Mouse (Mus musculus) hindbrain, embryonic 13.5 days (tissue): ENCODE measurements around the gene Cnr2. TPM values are rescaled to one million over a fixed set of nuclear protein-coding genes. Genes with fewer than 3 reads are reported as not detected.
"Not testable (repeated sequence)": the region's sequence is repeated elsewhere in the genome, so short reads cannot be mapped to it uniquely, and the experiment has no call there.

Source experiments
- ATAC-seq: fragments of 200-750 bp; cut with Nextera tagmentation; 2 replicates; pipeline ENCODE4 v1.8.0; 2017; ENCODE audit warnings: moderate TSS enrichment; ENCODE audit not compliant: low FRiP score
- H3K27ac ChIP-seq: fragments of 300-500 bp; sonication (generic); 2 replicates; pipeline ENCODE4 v1.5.1; 2015; ENCODE audit warnings: inconsistent platforms, mild to moderate bottlenecking, moderate library complexity
- H3K27me3 ChIP-seq: fragments of 300-500 bp; sonication (generic); 2 replicates; pipeline ENCODE4 v1.6.1; 2015; ENCODE audit warnings: mild to moderate bottlenecking, inconsistent platforms
- H3K36me3 ChIP-seq: fragments of 300-500 bp; sonication (generic); 2 replicates; pipeline ENCODE4 v1.6.1; 2015; ENCODE audit warnings: mild to moderate bottlenecking, inconsistent platforms
- H3K4me1 ChIP-seq: fragments of 300-500 bp; sonication (generic); replicated peaks from 2 replicates; pipeline ENCODE4 v1.6.1; 2015; ENCODE audit warnings: inconsistent platforms
- H3K4me2 ChIP-seq: fragments of 300-500 bp; sonication (generic); 2 replicates; pipeline ENCODE4 v1.6.1; 2015; ENCODE audit warnings: inconsistent platforms, mild to moderate bottlenecking, moderate library complexity
- H3K4me3 ChIP-seq: fragments of 300-500 bp; sonication (generic); 2 replicates; pipeline ENCODE4 v1.5.1; 2015; ENCODE audit warnings: mild to moderate bottlenecking, inconsistent platforms
- H3K9ac ChIP-seq: fragments of 300-500 bp; sonication (generic); 2 replicates; pipeline ENCODE4 v1.6.1; 2015; ENCODE audit warnings: mild to moderate bottlenecking, inconsistent platforms
- H3K9me3 ChIP-seq: fragments of 300-500 bp; sonication (generic); 2 replicates; pipeline ENCODE4 v1.6.1; 2016; ENCODE audit warnings: inconsistent platforms
- WGBS: fragments of 180-500 bp; shearing (Covaris S2); methylation state at CpG from one replicate; pipeline ENCODE4 v1.1.7; 2015; 5-methylcytosine and 5-hydroxymethylcytosine counted together
- polyA plus RNA-seq: library from polyadenylated mRNA; unstranded; fragments of >200 nt; fragmentation: Nextera tagmentation; extraction: Ambion mirVana; gene quantifications from 2 replicates; pipeline ENCODE4 v1.2.1, GENCODE M21; 2015

Gene Cnr2
- polyA plus RNA-seq, 1 experiment from 2014 or later, result 0.17 TPM

DNA sequence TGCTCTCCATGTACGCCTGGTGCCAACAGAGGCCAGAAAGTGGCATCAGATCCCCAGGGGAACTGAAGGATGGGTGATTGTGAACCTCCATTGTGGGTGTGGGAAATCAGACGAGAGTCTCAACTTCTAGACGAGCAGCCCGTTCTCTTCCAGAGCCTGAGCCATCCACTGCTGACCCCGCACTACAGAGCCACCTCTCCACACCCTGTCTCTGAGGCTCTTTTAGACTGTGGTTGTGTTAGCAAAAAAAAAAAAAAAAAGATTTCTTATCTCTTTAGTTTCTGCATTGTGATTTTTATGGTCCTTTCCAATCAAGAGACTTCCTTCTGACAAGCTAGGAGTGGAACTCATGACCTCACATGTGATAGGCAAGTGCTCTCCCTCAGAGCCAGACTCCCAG, 34.2 kb downstream of the Cnr2 start:
- no peak for ATAC-seq
- 86% methylated on average over 5 of the region's 5 CpGs for WGBS
- H3K36me3 ChIP-seq, result peaks cover 58% of the 10 kb centered on the region

DNA sequence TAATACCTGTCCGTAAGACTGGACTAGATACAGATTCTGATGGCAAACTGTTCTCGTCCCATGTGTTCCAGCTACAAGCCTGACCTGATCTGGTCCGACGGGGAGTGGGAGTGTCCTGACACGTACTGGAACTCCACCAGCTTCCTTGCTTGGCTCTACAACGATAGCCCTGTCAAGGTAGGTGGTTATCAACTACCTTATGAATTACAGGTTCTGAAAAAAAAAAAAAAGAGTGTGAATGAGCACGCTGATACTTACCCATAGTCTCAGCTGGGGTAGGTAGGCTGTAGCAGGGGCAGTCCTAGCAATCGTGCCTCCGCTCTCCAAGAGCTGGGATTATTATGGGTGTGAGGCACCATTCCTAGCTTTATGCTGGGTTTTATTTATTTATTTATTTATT, 34.6 kb downstream of the Cnr2 start:
- Histone ChIP-seq H3K36me3 (peaks cover 58% of the 10 kb centered on the region), H3K9me3 (no peaks in the 10 kb centered on the region), H3K4me2 (no peak overlapping the region), H3K27me3 (no peaks in the 10 kb centered on the region), H3K4me3 (no peak overlapping the region), H3K4me1 (no peaks in the 10 kb centered on the region), H3K27ac (no peak overlapping the region), H3K9ac (no peak overlapping the region)
- ATAC-seq, result no peak
- 93% methylated on average over 9 of the region's 9 CpGs for WGBS

More for the DNA sequence above, 34.2 kb downstream of the Cnr2 start:
- Histone ChIP-seq H3K4me3 (no peak overlapping the region), H3K9me3 (no peaks in the 10 kb centered on the region), H3K4me1 (no peaks in the 10 kb centered on the region), H3K4me2 (no peak overlapping the region), H3K9ac (no peak overlapping the region), H3K27ac (no peak overlapping the region), H3K27me3 (no peaks in the 10 kb centered on the region)

DNA sequence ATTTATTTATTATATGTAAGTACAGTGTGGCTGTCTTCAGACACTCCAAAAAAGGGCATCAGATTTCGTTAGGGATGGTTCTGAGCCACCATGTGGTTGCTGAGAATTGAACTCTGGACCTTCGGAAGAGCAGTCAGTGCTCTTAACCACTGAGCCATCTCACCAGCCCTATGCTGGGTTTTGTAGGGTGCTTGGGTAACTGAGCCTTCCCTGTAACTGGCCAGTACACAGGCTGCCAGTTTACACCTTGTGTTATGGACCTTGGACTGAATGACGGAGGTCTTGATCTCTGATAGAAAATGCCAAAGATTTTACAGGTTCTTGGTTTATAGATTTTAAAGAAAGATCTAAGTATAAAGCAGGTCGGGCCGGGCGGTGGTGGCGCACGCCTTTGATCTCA, 35.0 kb downstream of the Cnr2 start:
- ATAC-seq, result no peak
- WGBS, result 95% methylated on average over 8 of the region's 8 CpGs
- H3K9ac ChIP-seq, result no peak overlapping the region
- no peaks in the 10 kb centered on the region for H3K4me1 ChIP-seq
- no peaks in the 10 kb centered on the region for H3K9me3 ChIP-seq
- H3K4me2 ChIP-seq, result no peak overlapping the region
- H3K27ac ChIP-seq, result no peak overlapping the region
- H3K36me3 ChIP-seq, result peaks cover 61% of the 10 kb centered on the region
- no peak overlapping the region for H3K4me3 ChIP-seq
- no peaks in the 10 kb centered on the region for H3K27me3 ChIP-seq

DNA sequence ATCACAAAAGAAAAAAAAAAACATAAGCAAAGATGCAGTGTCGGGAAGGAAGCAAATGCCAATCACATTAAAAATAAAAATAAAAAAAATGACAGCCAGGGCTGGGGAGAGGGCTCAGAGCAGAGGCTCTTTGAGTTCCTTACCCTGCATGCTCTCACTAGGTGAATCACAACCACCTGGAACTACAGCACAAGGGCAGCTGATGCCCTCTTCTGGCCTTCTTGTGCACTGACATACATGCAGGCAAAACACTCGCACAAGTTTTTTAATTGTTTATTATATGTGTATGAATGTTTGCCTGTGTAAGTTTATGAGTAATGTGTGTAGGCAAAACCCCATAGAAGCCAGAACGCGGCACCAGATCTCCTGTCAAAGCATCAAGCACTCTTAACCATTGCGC, 36.6 kb downstream of the Cnr2 start:
- WGBS, result 74% methylated on average over 5 of the region's 5 CpGs
- Histone ChIP-seq H3K9ac (no peak overlapping the region), H3K27ac (no peak overlapping the region), H3K4me3 (no peak overlapping the region), H3K4me2 (no peak overlapping the region), H3K9me3 (no peaks in the 10 kb centered on the region), H3K36me3 (peaks cover 59% of the 10 kb centered on the region), H3K4me1 (no peaks in the 10 kb centered on the region), H3K27me3 (no peaks in the 10 kb centered on the region)
- ATAC-seq, result no peak

DNA sequence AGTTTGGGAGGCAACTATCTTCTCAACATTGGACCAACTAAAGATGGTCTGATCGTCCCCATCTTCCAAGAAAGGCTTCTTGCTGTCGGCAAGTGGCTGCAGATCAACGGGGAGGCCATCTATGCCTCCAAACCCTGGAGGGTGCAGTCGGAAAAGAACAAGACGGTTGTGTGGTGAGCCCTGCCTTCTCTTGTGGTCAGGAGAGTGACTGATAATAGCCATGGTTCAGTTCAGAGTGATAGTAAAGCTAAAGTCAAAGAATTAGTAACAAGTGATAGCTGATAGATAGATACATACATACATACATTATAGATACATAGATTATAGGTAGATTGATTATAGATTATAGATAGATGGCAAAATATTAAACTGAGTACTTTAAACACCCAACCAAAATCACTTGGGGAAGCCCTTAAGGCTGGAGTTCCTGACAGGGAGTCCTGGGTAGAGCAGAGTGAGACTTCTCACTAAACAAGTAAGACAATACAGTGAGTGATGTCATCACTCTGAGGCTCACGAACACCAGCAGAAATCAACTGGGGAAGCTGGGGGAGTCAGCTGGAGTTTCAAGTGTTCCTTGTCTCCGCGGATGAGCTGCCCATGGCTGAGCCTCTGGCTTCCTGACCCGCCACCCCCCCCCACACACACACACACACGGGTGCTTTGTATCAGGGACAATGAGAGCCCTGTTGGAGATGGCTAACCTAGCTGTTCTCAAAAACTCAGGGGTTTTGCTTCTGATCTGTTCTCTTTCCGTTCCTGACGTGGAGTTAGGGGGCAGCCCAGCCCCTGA, 39.7 kb downstream of the Cnr2 start:
- Histone ChIP-seq H3K27me3 (no peaks in the 10 kb centered on the region), H3K4me3 (no peak overlapping the region), H3K4me1 (no peaks in the 10 kb centered on the region), H3K4me2 (no peak overlapping the region), H3K36me3 (peaks cover 86% of the 10 kb centered on the region), H3K27ac (no peak overlapping the region), H3K9ac (no peak overlapping the region; the same call in 1 of the 2 replicates), H3K9me3 (no peaks in the 10 kb centered on the region)
- WGBS, result 47% methylated on average over 12 of the region's 12 CpGs
- ATAC-seq, result no peak

DNA sequence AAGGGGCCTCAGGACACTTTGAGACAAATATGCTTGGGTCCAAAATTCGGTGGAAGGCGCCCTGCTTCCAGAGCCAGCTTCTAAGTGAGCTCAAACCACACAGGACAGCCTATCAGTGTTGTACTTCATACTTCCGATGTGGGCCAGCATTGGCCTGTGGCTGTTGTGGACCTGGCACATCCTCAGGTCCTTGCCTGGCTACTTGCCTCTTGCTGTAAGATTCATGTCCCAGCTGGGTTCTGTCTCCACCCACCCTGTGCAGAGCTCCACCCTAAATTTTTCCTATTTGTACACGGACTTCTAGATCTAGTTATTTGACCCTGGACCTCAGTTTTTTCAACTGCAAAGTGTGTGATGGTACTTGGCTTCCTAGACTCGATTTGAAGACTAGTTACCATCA, 40.3 kb downstream of the Cnr2 start:
- Histone ChIP-seq H3K27ac (no peak overlapping the region), H3K27me3 (no peaks in the 10 kb centered on the region), H3K9me3 (no peaks in the 10 kb centered on the region), H3K4me1 (no peaks in the 10 kb centered on the region), H3K4me3 (no peak overlapping the region), H3K9ac (no peak overlapping the region), H3K4me2 (no peak overlapping the region), H3K36me3 (peaks cover 85% of the 10 kb centered on the region)
- ATAC-seq, result no peak
- 73% methylated on average over 5 of the region's 5 CpGs for WGBS

DNA sequence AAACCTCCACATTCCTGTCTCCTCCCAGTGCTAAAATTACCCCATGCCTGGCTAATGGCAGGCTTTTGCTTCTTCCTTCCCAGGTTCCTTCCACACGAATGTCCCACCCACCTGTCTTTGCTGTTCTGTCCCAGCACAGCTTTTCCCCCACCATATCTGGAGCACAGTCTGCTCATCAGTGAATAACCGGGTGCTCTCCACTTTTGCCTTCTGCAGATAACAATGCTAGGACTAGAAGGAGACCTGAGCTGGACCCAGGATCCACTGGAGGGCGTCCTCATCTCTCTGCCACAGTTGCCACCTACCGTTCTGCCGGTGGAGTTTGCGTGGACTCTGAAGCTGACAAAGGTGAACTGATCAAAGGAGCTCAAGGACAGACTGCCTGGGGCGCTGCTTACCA, 43.7 kb downstream of the Cnr2 start:
- no peaks in the 10 kb centered on the region for H3K9me3 ChIP-seq
- no peaks in the 10 kb centered on the region for H3K4me1 ChIP-seq
- no peaks in the 10 kb centered on the region for H3K27me3 ChIP-seq
- no peak overlapping the region for H3K4me2 ChIP-seq
- ATAC-seq, result no peak
- no peak overlapping the region for H3K9ac ChIP-seq
- peaks cover 70% of the 10 kb centered on the region for H3K36me3 ChIP-seq
- 90% methylated on average over 7 of the region's 7 CpGs for WGBS
- no peak overlapping the region for H3K27ac ChIP-seq
- H3K4me3 ChIP-seq, result no peak overlapping the region

DNA sequence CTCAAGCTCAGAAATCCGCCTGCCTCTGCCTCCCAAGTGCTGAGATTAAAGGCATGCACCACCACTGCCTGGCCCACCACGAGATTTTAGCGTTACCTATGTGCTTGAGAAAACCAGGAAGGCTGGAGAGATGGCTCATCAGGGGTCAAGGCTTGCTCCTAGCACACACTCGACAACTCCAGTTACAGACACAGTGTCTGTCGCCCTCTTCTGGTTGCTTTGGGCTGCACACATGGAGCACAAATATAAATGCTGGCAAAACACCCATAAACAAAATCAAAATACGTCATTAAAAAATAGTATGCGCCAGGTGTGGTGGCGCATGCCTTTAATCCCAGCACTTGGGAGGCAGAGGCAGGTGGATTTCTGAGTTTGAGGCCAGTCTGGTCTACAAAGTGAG, 45.8 kb downstream of the Cnr2 start:
- not testable (repeated sequence) for H3K4me2 ChIP-seq, H3K4me3 ChIP-seq, H3K4me1 ChIP-seq, H3K9ac ChIP-seq, H3K9me3 ChIP-seq, H3K27ac ChIP-seq, ATAC-seq, H3K27me3 ChIP-seq
- WGBS, result 85% methylated on average over 8 of the region's 8 CpGs
- peaks cover 50% of the 10 kb centered on the region for H3K36me3 ChIP-seq

DNA sequence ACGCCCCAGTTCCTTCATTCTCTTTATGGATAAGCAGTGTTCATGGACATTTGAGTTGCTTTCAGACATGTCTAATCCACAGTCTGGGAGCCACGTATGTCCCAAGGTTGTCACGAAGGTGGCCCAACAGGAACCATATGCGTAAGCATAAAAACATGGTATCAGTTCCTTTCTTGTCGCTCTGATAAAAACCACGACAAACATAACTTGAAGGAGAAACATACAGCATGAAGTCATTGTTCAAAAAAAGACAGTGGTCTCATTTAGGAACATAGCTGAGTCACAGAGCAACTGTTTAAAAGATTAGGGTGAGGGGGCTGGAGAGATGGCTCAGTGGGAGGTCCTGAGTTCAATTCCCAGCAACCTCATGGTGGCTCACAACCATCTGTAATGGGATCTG, 47.0 kb downstream of the Cnr2 start:
- Histone ChIP-seq H3K36me3 (peaks cover 42% of the 10 kb centered on the region), H3K4me1 (peaks cover 8% of the 10 kb centered on the region), H3K27ac (no peak overlapping the region), H3K9ac (no peak overlapping the region), H3K27me3 (no peaks in the 10 kb centered on the region), H3K4me3 (no peak overlapping the region), H3K9me3 (no peaks in the 10 kb centered on the region), H3K4me2 (no peak overlapping the region)
- 93% methylated on average over 6 of the region's 6 CpGs for WGBS
- ATAC-seq, result no peak

DNA sequence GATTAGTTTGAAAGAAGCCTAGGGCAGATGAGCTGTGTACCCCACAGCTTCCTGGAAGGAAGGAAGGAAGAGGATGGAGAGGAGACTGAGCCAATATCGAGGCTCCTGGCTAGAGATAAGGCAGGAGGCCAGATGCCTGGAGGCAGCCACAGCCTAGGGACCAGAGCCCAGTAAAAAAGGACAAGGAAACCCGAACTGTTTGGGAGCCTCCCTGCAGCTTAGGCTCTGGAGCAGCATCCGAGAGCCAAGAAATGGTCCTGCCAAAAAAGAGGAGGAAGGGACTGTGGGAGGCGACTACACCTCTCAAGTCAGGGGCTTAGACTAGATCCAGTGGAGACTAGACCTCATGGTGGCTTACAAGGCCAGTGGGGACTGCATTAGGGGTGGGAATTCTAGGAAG, 48.2 kb downstream of the Cnr2 start:
- H3K4me3 ChIP-seq, result no peak overlapping the region
- no peaks in the 10 kb centered on the region for H3K9me3 ChIP-seq
- no peak for ATAC-seq
- H3K4me2 ChIP-seq, result no peak overlapping the region
- no peaks in the 10 kb centered on the region for H3K27me3 ChIP-seq
- H3K4me1 ChIP-seq, result peaks cover 17% of the 10 kb centered on the region
- no peak overlapping the region for H3K27ac ChIP-seq
- no peak overlapping the region for H3K9ac ChIP-seq
- 66% methylated on average over 4 of the region's 4 CpGs for WGBS
- H3K36me3 ChIP-seq, result peaks cover 30% of the 10 kb centered on the region

DNA sequence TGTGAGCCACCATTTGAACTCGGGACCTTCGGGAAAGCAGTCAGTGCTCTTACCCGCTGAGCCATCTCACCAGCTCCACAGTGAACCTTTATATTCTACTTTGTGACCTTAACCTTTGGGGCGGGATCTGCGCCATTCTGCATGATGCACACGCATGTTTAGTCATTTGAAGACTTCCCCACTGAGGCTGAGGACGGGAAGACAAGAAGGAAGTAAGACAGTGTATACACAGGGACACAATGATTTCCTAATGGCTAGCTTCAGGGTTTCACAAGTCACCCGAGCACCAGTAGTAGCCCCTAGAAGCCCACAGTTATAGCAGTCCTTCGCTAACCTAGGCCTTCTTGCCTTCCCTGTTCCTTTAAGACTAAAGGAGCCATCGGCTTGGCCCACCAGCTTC, 50.5 kb downstream of the Cnr2 start:
- H3K4me1 ChIP-seq, result peaks cover 34% of the 10 kb centered on the region
- H3K9ac ChIP-seq, result peak overlapping the region; percentile 85
- H3K27ac ChIP-seq, result peak overlapping the region; percentile 83
- WGBS, result 77% methylated on average over 10 of the region's 10 CpGs
- ATAC-seq, result 0 out of 2 replicates have a peak, but pooled peaks have one; percentile 5
- H3K27me3 ChIP-seq, result no peaks in the 10 kb centered on the region
- H3K36me3 ChIP-seq, result peaks cover 11% of the 10 kb centered on the region
- H3K4me2 ChIP-seq, result peak overlapping the region; percentile 80
- H3K9me3 ChIP-seq, result no peaks in the 10 kb centered on the region
- H3K4me3 ChIP-seq, result peak overlapping the region; percentile 76

DNA sequence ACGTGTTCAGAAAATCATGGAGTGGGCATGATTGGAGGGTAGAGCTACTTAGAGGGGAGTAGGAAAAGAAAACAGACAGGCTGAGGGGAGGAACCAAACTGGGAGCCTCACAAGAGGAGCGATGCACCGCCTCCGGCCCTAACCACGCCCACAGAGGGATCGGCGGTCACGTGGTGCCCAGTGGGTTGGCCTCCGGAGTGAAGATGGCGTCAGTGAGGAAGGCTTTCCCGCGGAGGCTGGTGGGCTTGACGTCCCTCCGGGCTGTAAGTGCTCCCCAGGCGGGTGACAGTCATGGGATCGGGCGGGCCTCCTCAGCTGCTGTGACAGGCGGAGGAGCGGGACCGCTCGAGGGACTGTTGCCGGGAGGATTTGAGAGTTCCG, 51.1 kb downstream of the Cnr2 start, which contains the start of gene Hmgcl:
Gene Hmgcl (plus strand): TSS at position 171 of the 381 bp plus-strand sequence.
- peak; percentile 92 for ATAC-seq
- H3K4me3 ChIP-seq, result peak within 1 kb of the TSS; percentile 76
- under 1% methylated on average over 23 of the region's 23 CpGs for WGBS
- peak within 1 kb of the TSS; percentile 80 for H3K4me2 ChIP-seq
- peaks cover 34% of the 10 kb centered on the region for H3K4me1 ChIP-seq
- H3K27me3 ChIP-seq, result no peaks in the 10 kb centered on the region
- H3K27ac ChIP-seq, result peak within 1 kb of the TSS; percentile 83
- H3K9ac ChIP-seq, result peak within 1 kb of the TSS; percentile 85
- no peaks in the 10 kb centered on the region for H3K9me3 ChIP-seq
- H3K36me3 ChIP-seq, result peaks cover 9% of the 10 kb centered on the region

DNA sequence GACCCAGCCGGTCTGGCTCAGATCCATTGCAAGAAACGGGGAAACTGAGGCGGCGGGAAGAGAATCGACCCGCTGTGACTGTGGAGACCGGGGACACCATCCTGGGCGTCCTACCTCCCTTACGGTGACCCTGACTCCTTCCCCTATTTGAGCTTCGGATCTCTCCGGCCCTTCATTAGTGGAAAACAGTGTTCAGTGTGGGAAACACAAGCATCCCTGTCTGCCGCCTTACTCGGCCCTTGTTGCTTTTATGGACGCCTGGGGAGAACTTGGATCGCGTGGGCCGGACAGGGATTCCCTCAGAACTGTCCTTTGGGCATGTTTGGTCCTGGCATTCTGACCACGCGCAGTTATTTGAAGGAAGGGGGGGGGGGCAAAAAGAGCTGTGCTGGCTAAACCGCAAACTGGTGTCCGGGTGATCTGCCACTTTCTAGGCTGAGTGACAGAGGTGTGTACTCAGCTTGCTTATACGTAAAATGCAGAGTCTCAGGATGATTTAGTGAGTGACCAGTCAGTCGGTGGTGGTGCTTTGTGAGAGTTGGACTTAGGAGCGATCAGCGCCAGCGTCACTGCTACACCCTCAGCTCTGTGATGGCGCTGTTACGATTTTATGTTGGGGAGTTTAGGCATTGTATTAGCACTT, 51.6 kb downstream of the Cnr2 start:
- peak overlapping the region; percentile 76 for H3K4me3 ChIP-seq
- 2% methylated on average over 28 of the region's 28 CpGs for WGBS
- peaks cover 34% of the 10 kb centered on the region for H3K4me1 ChIP-seq
- no peak; the same call in 1 of the 2 replicates for ATAC-seq
- no peaks in the 10 kb centered on the region for H3K9me3 ChIP-seq
- peak overlapping the region; percentile 85 for H3K9ac ChIP-seq
- H3K4me2 ChIP-seq, result peak overlapping the region; percentile 80
- H3K36me3 ChIP-seq, result peaks cover 13% of the 10 kb centered on the region
- peak overlapping the region; percentile 83 for H3K27ac ChIP-seq
- no peaks in the 10 kb centered on the region for H3K27me3 ChIP-seq
